Mouse (Mus musculus) stomach, postnatal 0 days (tissue): Measurements from ENCODE around the gene Zfp629. TPM values are rescaled to one million over a fixed set of nuclear protein-coding genes. Genes with fewer than 3 reads are reported as not detected.
"Not testable (repeated sequence)": the region's sequence is repeated elsewhere in the genome, so short reads cannot be mapped to it uniquely, and the experiment has no call there.

Experiments
- ATAC-seq: fragments of 200-750 bp; cut with Nextera tagmentation; 2 replicates; pipeline ENCODE4 v1.8.0; 2017; ENCODE audit not compliant: low FRiP score, low TSS enrichment
- DNase-seq: peaks from one replicate; pipeline ENCODE4 v3.0.0-alpha.2; 2016; ENCODE audit warnings: low spot score
- H3K27ac ChIP-seq: fragments of 300-500 bp; sonication (generic); replicated peaks from 2 replicates; pipeline ENCODE4 v1.5.1; 2014; ENCODE audit warnings: mild to moderate bottlenecking, control low read depth
- H3K27me3 ChIP-seq: fragments of 300-500 bp; sonication (generic); 2 replicates; pipeline ENCODE4 v1.6.1; 2014; ENCODE audit warnings: low read length; ENCODE audit not compliant: control insufficient read depth, insufficient read depth
- H3K36me3 ChIP-seq: fragments of 300-500 bp; sonication (generic); 2 replicates; pipeline ENCODE4 v1.6.1; 2014; ENCODE audit warnings: low read length, mixed read lengths; ENCODE audit not compliant: control insufficient read depth, insufficient read depth
- H3K4me1 ChIP-seq: fragments of 300-500 bp; sonication (generic); replicated peaks from 2 replicates; pipeline ENCODE4 v1.6.1; 2014; ENCODE audit warnings: antibody characterized with exemption; ENCODE audit not compliant: control insufficient read depth, insufficient read depth
- H3K4me2 ChIP-seq: fragments of 300-500 bp; sonication (generic); replicated peaks from 2 replicates; pipeline ENCODE4 v1.6.1; 2014; ENCODE audit warnings: low read depth, mild to moderate bottlenecking, control low read depth, moderate library complexity
- H3K4me3 ChIP-seq: fragments of 300-500 bp; sonication (generic); 2 replicates; pipeline ENCODE4 v1.5.1; 2014; ENCODE audit warnings: low read depth, low read length, control low read depth
- H3K9ac ChIP-seq: fragments of 300-500 bp; sonication (generic); 2 replicates; pipeline ENCODE4 v1.6.1; 2014; ENCODE audit warnings: mild to moderate bottlenecking, low read length, control low read depth, mixed read lengths
- H3K9me3 ChIP-seq: fragments of 300-500 bp; sonication (generic); 2 replicates; pipeline ENCODE4 v1.6.1; 2016; ENCODE audit warnings: low read length; ENCODE audit not compliant: control insufficient read depth
- CTCF ChIP-seq: IDR thresholded peaks from 2 replicates; pipeline ENCODE4 v1.5.1; 2016; ENCODE audit warnings: antibody characterized with exemption, low read depth, mild to moderate bottlenecking, moderate library complexity
- EP300 ChIP-seq: optimal IDR thresholded peaks from 2 replicates; pipeline ENCODE3; 2016; ENCODE audit warnings: antibody characterized with exemption
- WGBS: fragments of 180-500 bp; shearing (Covaris S2); extraction: QIAGEN DNeasy Blood & Tissue Kit; methylation state at CpG from one replicate; pipeline ENCODE4 v1.1.7; 2014; 5-methylcytosine and 5-hydroxymethylcytosine counted together
- polyA plus RNA-seq: library from polyadenylated mRNA; unstranded; fragments of >200 nt; fragmentation: Nextera tagmentation; extraction: Ambion mirVana; gene quantifications from 2 replicates; pipeline ENCODE4 v1.2.1, GENCODE M21; 2015

The Zfp629 gene
- polyA plus RNA-seq, 1 experiment from 2014 or later = 3.7 TPM

DNA sequence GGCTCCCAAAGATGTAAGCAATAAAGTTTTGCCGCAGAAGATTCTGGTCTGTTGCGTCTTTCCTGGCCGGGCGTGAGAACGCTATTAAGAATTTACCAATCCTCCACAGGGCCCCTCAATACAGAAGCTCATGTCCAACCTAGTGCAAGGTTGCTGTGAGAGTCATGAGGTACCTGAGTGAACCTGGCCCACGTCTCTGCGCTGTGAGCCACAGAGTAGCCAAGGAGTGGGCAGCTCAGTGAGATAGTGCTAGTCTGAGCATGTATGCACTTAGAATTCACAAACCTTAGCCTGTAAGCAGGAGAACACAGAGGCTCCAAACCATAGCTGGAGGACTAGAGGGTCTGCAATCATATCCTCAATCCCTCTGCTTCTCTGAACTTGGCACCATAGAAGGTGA is 10.4 kb upstream of the Zfp629 start:
- WGBS = 98% methylated on average over 7 of the region's 7 CpGs
- H3K4me3 ChIP-seq = no peak overlapping the region

DNA sequence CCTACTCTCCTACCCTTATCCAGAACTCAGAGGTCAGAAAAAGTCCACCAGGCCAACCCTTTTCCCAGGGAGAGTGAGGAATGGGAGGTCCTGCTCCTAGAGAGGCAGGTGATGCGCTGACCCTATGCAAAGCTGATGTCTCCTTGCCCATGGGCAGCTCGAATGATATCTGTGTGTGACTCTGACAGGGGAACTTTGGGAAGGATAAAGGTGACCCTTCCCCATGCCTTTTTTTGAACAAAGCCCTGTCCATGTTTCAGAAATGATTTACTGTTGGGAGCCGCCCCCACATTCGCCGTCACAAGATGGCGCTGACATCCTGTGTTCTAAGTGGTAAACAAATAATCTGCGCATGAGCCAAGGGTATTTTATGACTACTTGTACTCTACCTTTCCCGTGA is 2.8 kb upstream of the Zfp629 start:
- DNase-seq, H3K4me2 ChIP-seq, H3K4me3 ChIP-seq, H3K9ac ChIP-seq, H3K27ac ChIP-seq, H3K4me1 ChIP-seq, H3K27me3 ChIP-seq, H3K36me3 ChIP-seq, H3K9me3 ChIP-seq, ATAC-seq: not testable (repeated sequence)
- 88% methylated on average over 6 of the region's 8 CpGs for WGBS

More for the DNA sequence above, 10.4 kb upstream of the Zfp629 start:
- H3K9me3 ChIP-seq = no peaks in the 10 kb centered on the region
- ATAC-seq (no peak), DNase-seq (no peak)
- no peaks in the 10 kb centered on the region for H3K27me3 ChIP-seq
- no peaks in the 10 kb centered on the region for H3K4me1 ChIP-seq
- H3K9ac ChIP-seq = no peak overlapping the region
- TF ChIP-seq EP300 (no peak), CTCF (no peak)
- H3K27ac ChIP-seq = no peak overlapping the region
- no peaks in the 10 kb centered on the region for H3K36me3 ChIP-seq
- H3K4me2 ChIP-seq = no peak overlapping the region

DNA sequence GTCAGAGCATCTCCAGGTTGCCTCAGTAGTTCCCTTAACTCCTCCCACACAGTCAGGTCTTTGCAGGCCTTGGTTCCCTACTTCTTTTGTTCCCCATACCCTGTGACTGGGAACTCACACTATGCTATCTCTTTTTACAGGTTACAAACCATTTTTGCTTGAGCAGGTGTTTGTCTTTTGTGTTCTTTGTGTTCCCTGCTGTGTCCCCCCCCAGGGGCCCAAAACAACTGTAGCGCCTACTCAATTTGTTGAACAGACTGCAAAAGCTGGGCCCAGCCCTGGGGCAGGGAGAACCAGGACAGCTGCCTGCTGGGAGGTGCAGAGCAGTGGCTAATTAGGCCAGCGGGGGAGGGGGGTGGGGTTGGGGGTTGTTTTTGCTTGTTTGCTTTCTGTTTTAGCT is 2.4 kb upstream of the Zfp629 start:
- Histone ChIP-seq H3K9me3 (no peaks in the 10 kb centered on the region), H3K36me3 (no peaks in the 10 kb centered on the region), H3K9ac (no peak overlapping the region), H3K4me1 (no peaks in the 10 kb centered on the region), H3K27me3 (no peaks in the 10 kb centered on the region), H3K4me2 (no peak overlapping the region), H3K27ac (no peak overlapping the region), H3K4me3 (no peak overlapping the region)
- TF ChIP-seq CTCF (no peak), EP300 (no peak)
- 82% methylated on average over 2 of the region's 2 CpGs for WGBS
- DNase-seq (no peak), ATAC-seq (no peak)

DNA sequence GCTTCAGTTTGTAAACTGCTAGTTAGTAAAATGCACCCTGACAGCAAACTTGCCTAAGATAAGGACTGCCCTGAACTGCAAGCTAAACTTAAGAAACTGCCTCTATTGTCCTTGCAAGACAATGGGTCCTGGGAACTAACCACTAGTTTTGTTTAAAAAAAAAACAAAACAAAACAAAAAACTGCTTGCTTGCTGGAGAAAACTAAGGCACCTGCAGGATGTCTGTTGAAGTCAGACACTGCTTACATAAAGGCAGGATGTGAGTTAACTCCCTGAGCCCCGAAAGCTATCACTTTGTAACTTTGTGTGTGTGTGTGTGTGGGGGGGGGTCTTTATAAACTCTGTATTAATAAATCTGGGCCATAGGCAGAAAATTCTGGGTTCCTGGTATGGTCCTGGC is 1.3 kb upstream of the Zfp629 start:
- H3K4me2 ChIP-seq = no peak overlapping the region
- TF ChIP-seq EP300 (no peak), CTCF (no peak)
- ATAC-seq (no peak), DNase-seq (no peak)
- no peaks in the 10 kb centered on the region for H3K27me3 ChIP-seq
- H3K27ac ChIP-seq = no peak overlapping the region
- no peak overlapping the region for H3K9ac ChIP-seq
- H3K9me3 ChIP-seq = no peaks in the 10 kb centered on the region
- H3K4me3 ChIP-seq = no peak overlapping the region
- no peaks in the 10 kb centered on the region for H3K4me1 ChIP-seq
- 53% methylated on average over 1 of the region's 1 CpGs for WGBS
- peaks cover 4% of the 10 kb centered on the region; the same call in 1 of the 2 replicates for H3K36me3 ChIP-seq

DNA sequence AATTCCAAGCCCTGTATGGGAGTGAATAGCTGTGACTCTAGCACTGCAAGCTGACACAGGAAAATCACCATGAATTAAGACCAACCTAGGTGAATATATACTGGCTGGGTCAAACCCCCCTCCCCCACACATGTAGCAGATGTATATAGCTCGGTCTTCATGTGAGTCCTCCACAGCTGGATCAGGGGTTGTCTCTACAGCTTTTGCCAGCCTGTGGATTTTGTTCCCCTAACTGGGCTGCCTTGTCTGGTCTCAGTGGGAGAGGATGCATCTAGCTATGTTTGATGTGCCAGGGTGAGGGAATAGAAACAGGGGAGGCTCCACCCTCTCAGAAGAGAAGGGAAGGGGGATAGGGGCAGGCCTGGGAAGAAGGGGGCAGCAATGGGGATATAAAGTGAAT is 739 bp upstream of the Zfp629 start:
- Histone ChIP-seq H3K27ac (no peak overlapping the region), H3K4me2 (no peak overlapping the region), H3K4me1 (no peaks in the 10 kb centered on the region), H3K36me3 (peaks cover 5% of the 10 kb centered on the region; the same call in 1 of the 2 replicates), H3K9ac (no peak overlapping the region), H3K9me3 (no peaks in the 10 kb centered on the region), H3K4me3 (no peak overlapping the region), H3K27me3 (no peaks in the 10 kb centered on the region)
- ATAC-seq = no peak
- DNase-seq = no peak
- TF ChIP-seq CTCF (no peak), EP300 (no peak)
- WGBS = 46% methylated on average over 1 of the region's 1 CpGs

DNA sequence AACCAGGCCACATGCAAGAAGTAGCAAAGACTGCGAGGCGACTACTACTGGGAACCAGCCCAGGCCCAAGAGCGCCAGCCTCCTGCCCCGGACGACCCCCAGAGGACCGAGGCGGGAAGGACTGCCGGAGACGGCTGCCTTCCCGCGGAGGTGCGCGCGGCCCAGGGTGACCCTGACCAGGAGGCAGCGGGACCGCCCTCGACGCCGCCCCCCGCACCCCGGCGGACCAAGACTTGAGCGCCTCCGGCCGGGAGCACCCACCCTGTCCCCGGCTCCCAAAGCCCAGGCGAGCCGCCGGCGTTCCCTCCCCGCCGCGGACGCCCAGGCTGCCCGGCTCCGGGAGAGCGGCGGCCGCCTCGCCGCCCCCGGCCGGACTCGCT is 1.1 kb downstream of the Zfp629 start:
- no peaks in the 10 kb centered on the region for H3K4me1 ChIP-seq
- peak overlapping the region; percentile 95 for H3K9ac ChIP-seq
- peak overlapping the region; percentile 83 for H3K27ac ChIP-seq
- ATAC-seq (peak; percentile 61), DNase-seq (peak; percentile 74)
- H3K27me3 ChIP-seq = no peaks in the 10 kb centered on the region
- peaks cover 18% of the 10 kb centered on the region for H3K36me3 ChIP-seq
- WGBS = 1% methylated on average over 29 of the region's 44 CpGs
- H3K4me3 ChIP-seq = peak overlapping the region; percentile 95
- TF ChIP-seq EP300 = no peak
- TF ChIP-seq CTCF = no peak
- peak overlapping the region; percentile 87 for H3K4me2 ChIP-seq
- no peaks in the 10 kb centered on the region for H3K9me3 ChIP-seq
